Mouse (Mus musculus): ENCODE results near the gene Gm13279. TPM values are rescaled to one million over a fixed set of nuclear protein-coding genes. Genes with fewer than 3 reads are reported as not detected.
"Not testable (repeated sequence)": the region's sequence is repeated elsewhere in the genome, so short reads cannot be mapped to it uniquely, and the experiment has no call there.

Gm13279 gene
- not detected for total RNA-seq (2021)
- long read RNA-seq, experiment 1: 0 reads
- long read RNA-seq, experiment 2: 0 reads

DNA sequence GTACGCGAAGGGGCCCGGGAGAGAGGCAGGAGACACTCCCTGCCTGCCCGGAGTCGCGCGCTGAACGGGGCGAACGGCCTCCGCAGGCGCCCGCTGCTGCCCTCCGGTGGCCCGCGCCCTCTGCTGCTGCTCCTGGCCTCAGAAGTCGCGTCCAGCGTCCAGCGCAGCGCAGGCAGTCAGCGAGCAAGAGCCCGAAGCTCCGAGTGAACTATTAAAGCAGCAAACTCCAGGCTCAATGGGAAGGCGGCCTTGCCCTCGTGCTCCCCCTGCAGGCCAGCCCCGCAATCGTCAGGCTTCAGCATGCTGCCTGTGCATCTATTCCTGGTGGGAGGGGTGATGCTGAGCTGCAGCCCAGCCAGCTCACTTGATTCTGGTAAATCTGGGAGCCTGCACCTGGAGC lies at the start of gene Gm13279:
Gene Gm13279 (plus strand): TSS at position 301 of the 400 bp plus-strand sequence.
- intact Hi-C loops (cut with DNase I); DNase-seq: not testable (repeated sequence)

GRCm38 (mm10) chr4:88749926-88750325 lies 47.3 kb upstream of the Gm13279 start:
- no peak for DNase-seq
- intact Hi-C loops (cut with DNase I): no loop called here

- peak; percentile 66 to 71 for DNase-seq
- intact Hi-C loops (cut with DNase I): not testable (repeated sequence)
Observed at GRCm38 (mm10) chr4:88754818-88755340, 42.3 kb upstream of the Gm13279 start, which contains the start of gene Gm13271. Gm13271 (plus strand) TSS chr4:88754868.

DNA sequence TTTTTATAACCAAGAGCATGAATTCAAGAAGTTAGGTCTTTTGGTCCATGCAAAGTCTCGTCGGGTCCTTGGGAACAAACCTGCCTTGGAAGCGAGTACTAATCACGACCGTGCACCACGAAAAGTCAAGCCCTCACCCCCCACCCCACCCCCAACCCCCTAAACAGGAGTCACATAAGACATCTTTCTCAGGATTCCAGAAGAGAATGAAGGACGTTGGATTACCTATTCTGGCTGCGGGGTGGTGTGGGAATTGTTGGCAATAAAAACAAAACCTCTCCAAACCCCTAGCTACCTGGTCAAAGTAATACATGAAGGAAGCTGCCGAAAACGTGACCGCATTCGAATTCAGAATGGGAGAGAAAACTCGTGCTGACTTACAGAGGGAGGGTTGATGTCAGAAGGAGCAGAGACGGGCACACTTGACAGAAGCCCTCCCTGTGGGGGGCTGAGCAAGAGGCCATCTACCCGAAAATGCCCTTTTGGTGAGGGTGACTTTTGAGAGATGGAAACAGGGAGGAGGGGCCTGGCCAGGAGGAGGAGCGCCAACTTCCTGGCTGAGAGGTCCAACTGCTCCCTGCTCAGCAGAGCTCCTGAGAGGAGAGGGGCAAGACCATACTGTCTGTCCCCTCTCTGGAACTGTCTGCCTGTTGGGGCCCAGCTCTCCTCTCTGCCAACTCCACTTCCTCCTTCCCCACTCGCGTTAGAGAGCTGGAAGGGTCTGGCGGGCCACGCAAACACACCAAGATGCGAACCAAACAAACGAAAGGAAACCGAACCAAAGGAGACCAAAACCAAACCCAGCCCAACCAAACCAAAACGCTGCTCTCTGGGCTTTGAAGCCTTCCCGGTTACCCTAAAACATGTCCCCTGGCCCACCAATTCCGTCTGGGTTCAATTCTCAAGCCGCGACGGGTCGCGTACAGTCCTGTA lies 40.4 kb upstream of the Gm13279 start:
- intact Hi-C loops (cut with DNase I): not testable (repeated sequence)

DNA sequence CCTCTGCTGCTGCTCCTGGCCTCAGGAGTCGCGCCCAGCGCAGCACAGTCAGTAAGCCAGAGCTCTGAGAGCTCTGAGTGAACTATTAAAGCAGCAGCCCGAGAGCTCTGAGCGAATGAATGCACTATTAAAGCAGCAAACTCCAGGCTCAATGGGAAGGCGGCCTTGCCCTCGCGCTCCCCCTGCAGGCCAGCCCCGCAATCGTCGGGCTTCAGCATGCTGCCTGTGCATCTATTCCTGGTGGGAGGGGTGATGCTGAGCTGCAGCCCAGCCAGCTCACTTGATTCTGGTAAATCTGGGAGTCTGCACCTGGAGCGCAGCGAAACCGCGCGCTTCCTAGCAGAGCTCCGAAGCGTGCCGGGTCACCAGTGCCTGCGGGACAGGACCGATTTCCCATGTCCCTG lies 39.6 kb upstream of the Gm13279 start:
- intact Hi-C loops (cut with DNase I): not testable (repeated sequence)
- peak; percentile 87 to 89 for DNase-seq

More for the DNA sequence above, 40.4 kb upstream of the Gm13279 start:
- DNase-seq: peak in 1 of 2 experiments; percentile 9

GRCm38 (mm10) chr4:88758751-88759150 lies 38.4 kb upstream of the Gm13279 start:
- intact Hi-C loops (cut with DNase I); DNase-seq: not testable (repeated sequence)

- DNase-seq: peak; percentile 26 to 28
- intact Hi-C loops (cut with DNase I): not testable (repeated sequence)
Observed at GRCm38 (mm10) chr4:88759610-88760268, 37.5 kb upstream of the Gm13279 start, which contains the start of gene Gm13283. Gm13283 (plus strand) TSS chr4:88760119.

DNA sequence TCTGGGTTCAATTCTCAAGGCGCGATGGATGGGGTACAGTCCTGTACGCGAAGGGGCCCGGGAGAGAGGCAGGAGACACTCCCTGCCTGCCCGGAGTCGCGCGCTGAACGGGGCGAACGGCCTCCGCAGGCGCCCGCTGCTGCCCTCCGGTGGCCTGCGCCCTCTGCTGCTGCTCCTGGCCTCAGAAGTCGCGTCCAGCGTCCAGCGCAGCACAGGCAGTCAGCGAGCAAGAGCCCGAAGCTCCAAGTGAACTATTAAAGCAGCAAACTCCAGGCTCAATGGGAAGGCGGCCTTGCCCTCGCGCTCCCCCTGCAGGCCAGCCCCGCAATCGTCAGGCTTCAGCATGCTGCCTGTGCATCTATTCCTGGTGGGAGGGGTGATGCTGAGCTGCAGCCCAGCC lies 36.8 kb upstream of the Gm13279 start:
- peak; percentile 82 to 83 for DNase-seq
- intact Hi-C loops (cut with DNase I): not testable (repeated sequence)

GRCm38 (mm10) chr4:88761776-88762175 lies 35.4 kb upstream of the Gm13279 start:
- DNase-seq: peak; percentile 57 to 67
- intact Hi-C loops (cut with DNase I): not testable (repeated sequence)

DNA sequence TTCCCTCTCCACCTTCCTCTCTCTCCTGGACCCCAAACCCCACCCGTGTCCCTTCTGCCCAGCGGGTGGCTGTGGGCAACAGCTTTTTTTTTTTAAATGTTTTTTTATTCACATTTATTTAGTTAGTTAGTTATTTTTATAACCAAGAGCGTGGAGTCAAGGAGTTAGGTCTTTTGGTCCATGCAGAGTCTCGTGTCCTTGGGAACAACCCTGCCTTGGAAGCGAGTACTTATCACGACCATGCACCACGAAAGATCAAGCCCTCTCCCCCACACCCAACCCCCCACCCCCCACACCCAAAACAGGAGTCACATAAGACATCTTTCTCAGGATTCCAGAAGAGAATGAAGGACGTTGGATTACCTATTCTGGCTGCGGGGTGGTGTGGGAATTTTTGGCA lies 34.9 kb upstream of the Gm13279 start:
- peak in 1 of 2 experiments; percentile 10 for DNase-seq
- intact Hi-C loops (cut with DNase I): not testable (repeated sequence)

DNA sequence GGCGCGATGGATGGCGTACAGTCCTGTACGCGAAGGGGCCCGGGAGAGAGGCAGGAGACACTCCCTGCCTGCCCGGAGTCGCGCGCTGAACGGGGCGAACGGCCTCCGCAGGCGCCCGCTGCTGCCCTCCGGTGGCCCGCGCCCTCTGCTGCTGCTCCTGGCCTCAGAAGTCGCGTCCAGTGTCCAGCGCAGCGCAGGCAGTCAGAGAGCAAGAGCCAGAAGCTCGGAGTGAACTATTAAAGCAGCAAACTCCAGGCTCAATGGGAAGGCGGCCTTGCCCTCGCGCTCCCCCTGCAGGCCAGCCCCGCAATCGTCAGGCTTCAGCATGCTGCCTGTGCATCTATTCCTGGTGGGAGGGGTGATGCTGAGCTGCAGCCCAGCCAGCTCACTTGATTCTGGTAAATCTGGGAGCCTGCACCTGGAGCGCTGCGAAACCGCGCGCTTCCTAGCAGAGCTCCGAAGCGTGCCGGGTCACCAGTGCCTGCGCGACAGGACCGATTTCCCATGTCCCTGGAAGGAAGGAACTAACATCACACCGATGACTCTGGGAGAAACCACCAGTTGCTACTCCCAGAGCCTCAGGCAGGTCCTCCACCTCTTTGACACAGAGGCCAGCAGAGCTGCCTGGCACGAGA lies 33.7 kb upstream of the Gm13279 start:
- intact Hi-C loops (cut with DNase I): not testable (repeated sequence)
- peak; percentile 55 to 59 for DNase-seq

DNA sequence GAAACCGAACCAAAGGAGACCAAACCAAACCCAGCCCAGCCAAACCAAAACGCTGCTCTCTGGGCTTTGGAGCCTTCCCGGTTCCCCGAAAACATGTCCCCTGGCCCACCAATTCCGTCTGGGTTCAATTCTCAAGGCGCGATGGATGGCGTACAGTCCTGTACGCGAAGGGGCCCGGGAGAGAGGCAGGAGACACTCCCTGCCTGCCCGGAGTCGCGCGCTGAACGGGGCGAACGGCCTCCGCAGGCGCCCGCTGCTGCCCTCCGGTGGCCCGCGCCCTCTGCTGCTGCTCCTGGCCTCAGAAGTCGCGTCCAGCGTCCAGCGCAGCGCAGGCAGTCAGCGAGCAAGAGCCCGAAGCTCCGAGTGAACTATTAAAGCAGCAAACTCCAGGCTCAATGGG lies 23.7 kb upstream of the Gm13279 start, which contains the start of gene Gm13290:
Gene Gm13290 (plus strand): TSS at position 301 of the 400 bp plus-strand sequence.
- DNase-seq; intact Hi-C loops (cut with DNase I): not testable (repeated sequence)

GRCm38 (mm10) chr4:88776622-88777021 lies 20.6 kb upstream of the Gm13279 start, which contains the start of gene Gm13289:
Gm13289 (plus strand) TSS chr4:88776922.
- DNase-seq; intact Hi-C loops (cut with DNase I): not testable (repeated sequence)

- DNase-seq; intact Hi-C loops (cut with DNase I): not testable (repeated sequence)
Observed at GRCm38 (mm10) chr4:88779550-88779949, 17.6 kb upstream of the Gm13279 start, which contains the start of gene Gm13272. Gm13272 (plus strand) TSS chr4:88779850.

- DNase-seq; intact Hi-C loops (cut with DNase I): not testable (repeated sequence)
Observed at GRCm38 (mm10) chr4:88780320-88780719, 16.9 kb upstream of the Gm13279 start.

DNA sequence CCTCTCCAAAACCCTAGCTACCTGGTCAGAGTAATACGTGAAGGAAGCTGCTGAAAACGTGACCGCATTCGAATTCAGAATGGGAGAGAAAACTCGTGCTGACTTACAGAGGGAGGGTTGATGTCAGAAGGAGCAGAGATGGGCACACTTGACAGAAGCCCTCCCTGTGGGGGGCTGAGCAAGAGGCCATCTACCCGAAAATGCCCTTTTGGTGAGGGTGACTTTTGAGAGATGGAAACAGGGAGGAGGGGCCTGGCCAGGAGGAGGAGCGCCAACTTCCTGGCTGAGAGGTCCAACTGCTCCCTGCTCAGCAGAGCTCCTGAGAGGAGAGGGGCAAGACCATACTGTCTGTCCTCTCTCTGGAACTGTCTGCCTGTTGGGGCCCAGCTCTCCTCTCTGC lies 15.4 kb upstream of the Gm13279 start, which contains the start of gene Ifnz:
Gene Ifnz (plus strand): TSS at position 301 of the 400 bp plus-strand sequence.
- DNase-seq; intact Hi-C loops (cut with DNase I): not testable (repeated sequence)

GRCm38 (mm10) chr4:88782335-88782734 lies 14.9 kb upstream of the Gm13279 start:
- peak; percentile 26 to 37 for DNase-seq
- intact Hi-C loops (cut with DNase I): not testable (repeated sequence)

DNA sequence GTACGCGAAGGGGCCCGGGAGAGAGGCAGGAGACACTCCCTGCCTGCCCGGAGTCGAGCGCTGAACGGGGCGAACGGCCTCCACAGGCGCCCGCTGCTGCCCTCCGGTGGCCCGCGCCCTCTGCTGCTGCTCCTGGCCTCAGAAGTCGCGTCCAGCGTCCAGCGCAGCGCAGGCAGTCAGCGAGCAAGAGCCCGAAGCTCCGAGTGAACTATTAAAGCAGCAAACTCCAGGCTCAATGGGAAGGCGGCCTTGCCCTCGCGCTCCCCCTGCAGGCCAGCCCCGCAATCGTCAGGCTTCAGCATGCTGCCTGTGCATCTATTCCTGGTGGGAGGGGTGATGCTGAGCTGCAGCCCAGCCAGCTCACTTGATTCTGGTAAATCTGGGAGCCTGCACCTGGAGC lies 11.8 kb upstream of the Gm13279 start, which contains the start of gene Gm13276:
Gene Gm13276 (plus strand): TSS at position 301 of the 400 bp plus-strand sequence.
- intact Hi-C loops (cut with DNase I); DNase-seq: not testable (repeated sequence)

DNA sequence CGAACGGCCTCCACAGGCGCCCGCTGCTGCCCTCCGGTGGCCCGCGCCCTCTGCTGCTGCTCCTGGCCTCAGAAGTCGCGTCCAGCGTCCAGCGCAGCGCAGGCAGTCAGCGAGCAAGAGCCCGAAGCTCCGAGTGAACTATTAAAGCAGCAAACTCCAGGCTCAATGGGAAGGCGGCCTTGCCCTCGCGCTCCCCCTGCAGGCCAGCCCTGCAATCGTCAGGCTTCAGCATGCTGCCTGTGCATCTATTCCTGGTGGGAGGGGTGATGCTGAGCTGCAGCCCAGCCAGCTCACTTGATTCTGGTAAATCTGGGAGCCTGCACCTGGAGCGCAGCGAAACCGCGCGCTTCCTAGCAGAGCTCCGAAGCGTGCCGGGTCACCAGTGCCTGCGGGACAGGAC lies 8.8 kb upstream of the Gm13279 start, which contains the start of gene Gm13277:
Gene Gm13277 (plus strand): TSS at position 231 of the 400 bp plus-strand sequence.
- intact Hi-C loops (cut with DNase I): not testable (repeated sequence)

More for the DNA sequence above, 8.8 kb upstream of the Gm13279 start, which contains the start of gene Gm13277:
- peak; percentile 65 to 73 for DNase-seq

Measured in heart, postnatal 14 days (tissue).